ENCODE assay signal across 25 mouse cellular contexts in genomic region chr1:61851176-61851575, GRCm38 (mm10).
A peak's percentile ranks its signal among the peaks of the same experiment; 100 is the strongest.
DNase-seq lines count a peak whose midpoint lies in the region; ATAC-seq and TF ChIP-seq lines count a peak whose summit lies in the region.
"Had no signal": no experiment of that assay in that cellular context is flagged by ENCODE, and none has a peak within 500 bp of the region (broad histone marks: within the 10 kb centered on the region; RNA-seq: fewer than 3 reads in every experiment).

No protein-coding gene starts in this region.

- no peaks in the 10 kb centered on the region for H3K4me1 ChIP-seq in embryonic facial prominence, embryonic 11.5 days (ENCODE audit: control insufficient read depth, insufficient read depth, low read length)
- H3K4me1 ChIP-seq in embryonic facial prominence, embryonic 10.5 days, result no peaks in the 10 kb centered on the region
- H3K4me1 ChIP-seq in heart, postnatal 0 days (ENCODE audit: control insufficient read depth, insufficient read depth), result peaks cover 8% of the 10 kb centered on the region; the same call in 1 of the 2 replicates
- H3K4me1 ChIP-seq: embryonic facial prominence, embryonic 13.5 days; kidney, embryonic 15.5 days; limb, embryonic 13.5 days; liver, embryonic 13.5 days; neural tube, embryonic 15.5 days had no signal

- 50% methylated on average over 5 of the region's 5 CpGs for WGBS in embryonic facial prominence, embryonic 11.5 days
- 61% methylated on average over 5 of the region's 5 CpGs for WGBS in embryonic facial prominence, embryonic 10.5 days
- 26% methylated on average over 5 of the region's 5 CpGs for WGBS in heart, postnatal 0 days

- TF ChIP-seq CTCF in heart, postnatal 0 days (IDR thresholded peaks at IDR 0.05; ENCODE audit: low read depth), result no peak
- TF ChIP-seq CTCF in brain, embryonic 14.5 days (IDR thresholded peaks at IDR 0.05; ENCODE audit: borderline replicate concordance, extremely low read depth, insufficient read depth, insufficient read length), result no peak

- no peak overlapping the region for H3K27ac ChIP-seq in embryonic facial prominence, embryonic 11.5 days (replicated peaks; ENCODE audit: low read depth, low read length)
- H3K27ac ChIP-seq in embryonic facial prominence, embryonic 10.5 days (replicated peaks), result no peak overlapping the region
- peak overlapping the region; percentile 59 for H3K27ac ChIP-seq in heart, postnatal 0 days (ENCODE audit: low read depth)
- H3K27ac ChIP-seq: embryonic facial prominence, embryonic 13.5 days; forebrain, embryonic 13.5 days; kidney, embryonic 15.5 days; limb, embryonic 13.5 days; liver, embryonic 13.5 days; neural tube, embryonic 15.5 days had no signal

- ATAC-seq in embryonic facial prominence, embryonic 11.5 days (replicated peaks; ENCODE audit: insufficient number of reproducible peaks, low FRiP score, low TSS enrichment, low read depth), result no peak
- ATAC-seq in heart, postnatal 0 days (ENCODE audit: insufficient read depth, low read depth), result peak; percentile 49
- no peak for ATAC-seq in cerebellum, adult (ENCODE audit: insufficient number of reproducible peaks, low FRiP score, low TSS enrichment)
- ATAC-seq: CD4-positive, CD25-positive, alpha-beta regulatory T cell, adult 4 months; forebrain, embryonic 13.5 days; intestine, postnatal 0 days had no signal

- no peak overlapping the region for H3K4me3 ChIP-seq in embryonic facial prominence, embryonic 11.5 days (ENCODE audit: low read depth, low read length)
- no peak overlapping the region for H3K4me3 ChIP-seq in embryonic facial prominence, embryonic 10.5 days
- no peak overlapping the region for H3K4me3 ChIP-seq in heart, postnatal 0 days (ENCODE audit: low read depth, low read length)
- H3K4me3 ChIP-seq: embryonic facial prominence, embryonic 13.5 days; forebrain, embryonic 13.5 days; heart, embryonic 12.5 days; kidney, embryonic 15.5 days; limb, embryonic 13.5 days; liver, embryonic 13.5 days; megakaryocyte, embryonic 14.5 days; neural tube, embryonic 15.5 days had no signal

- H3K27me3 ChIP-seq in embryonic facial prominence, embryonic 11.5 days (ENCODE audit: control insufficient read depth, insufficient read depth, low read length), result no peaks in the 10 kb centered on the region
- H3K27me3 ChIP-seq in embryonic facial prominence, embryonic 10.5 days (replicated peaks; ENCODE audit: low read depth, poor library complexity, severe bottlenecking), result no peaks in the 10 kb centered on the region
- no peaks in the 10 kb centered on the region for H3K27me3 ChIP-seq in heart, postnatal 0 days (ENCODE audit: control insufficient read depth, insufficient read depth, low read length)
- H3K27me3 ChIP-seq: embryonic facial prominence, embryonic 13.5 days; forebrain, embryonic 13.5 days; heart, embryonic 12.5 days; kidney, embryonic 15.5 days; limb, embryonic 13.5 days; liver, embryonic 13.5 days; megakaryocyte, embryonic 14.5 days; neural tube, embryonic 15.5 days had no signal

- DNase-seq in embryonic facial prominence, embryonic 11.5 days (ENCODE audit: low spot score), result peak; percentile 9
- DNase-seq in embryonic facial prominence, embryonic 10.5 days (ENCODE audit: low spot score), result no peak
- peak; percentile 62 for DNase-seq in heart, postnatal 0 days (ENCODE audit: low spot score)
- DNase-seq in heart, adult 11 months, result no peak
- peak; percentile 6 for DNase-seq in lung, postnatal 36 days
- no peak for DNase-seq in lung, postnatal 25 days (ENCODE audit: low spot score)
- peak; percentile 55 for DNase-seq in brain, embryonic 14.5 days (ENCODE audit: low read depth)
- DNase-seq: adrenal gland, postnatal 25 days; cerebellum, adult 11 months; cerebellum, adult 9-11 months; kidney, postnatal 4 days; liver, embryonic 13.5 days; lung, postnatal 10 days; spleen, adult 18-20 months; thymus, postnatal 25 days had no signal

- no peak for TF ChIP-seq POLR2A in brain, embryonic 14.5 days (IDR thresholded peaks at IDR 0.05; ENCODE audit: borderline replicate concordance, extremely low read depth, insufficient read depth, insufficient read length, poor library complexity, severe bottlenecking)

- H3K36me3 ChIP-seq in embryonic facial prominence, embryonic 11.5 days (replicated peaks; ENCODE audit: control insufficient read depth, insufficient read depth, low read depth, low read length), result no peaks in the 10 kb centered on the region
- no peaks in the 10 kb centered on the region for H3K36me3 ChIP-seq in embryonic facial prominence, embryonic 10.5 days (replicated peaks)
- H3K36me3 ChIP-seq in heart, postnatal 0 days (replicated peaks; ENCODE audit: control insufficient read depth, insufficient read depth, low read length), result no peaks in the 10 kb centered on the region
- H3K36me3 ChIP-seq: embryonic facial prominence, embryonic 13.5 days; heart, embryonic 12.5 days; kidney, embryonic 15.5 days; limb, embryonic 13.5 days; liver, embryonic 13.5 days; neural tube, embryonic 15.5 days had no signal

- H3K9ac ChIP-seq in embryonic facial prominence, embryonic 11.5 days (replicated peaks; ENCODE audit: low read length), result no peak overlapping the region
- no peak overlapping the region for H3K9ac ChIP-seq in heart, postnatal 0 days (replicated peaks; ENCODE audit: low read depth, low read length)
- H3K9ac ChIP-seq: embryonic facial prominence, embryonic 13.5 days; forebrain, embryonic 13.5 days; heart, embryonic 12.5 days; kidney, embryonic 15.5 days; limb, embryonic 13.5 days; liver, embryonic 13.5 days; neural tube, embryonic 15.5 days had no signal

- no peaks in the 10 kb centered on the region for H3K9me3 ChIP-seq in embryonic facial prominence, embryonic 11.5 days (replicated peaks; ENCODE audit: control insufficient read depth, low read length)
- no peaks in the 10 kb centered on the region for H3K9me3 ChIP-seq in embryonic facial prominence, embryonic 10.5 days
- H3K9me3 ChIP-seq in heart, postnatal 0 days (replicated peaks; ENCODE audit: control insufficient read depth, low read length), result no peaks in the 10 kb centered on the region
- H3K9me3 ChIP-seq: embryonic facial prominence, embryonic 13.5 days; forebrain, embryonic 13.5 days; heart, embryonic 12.5 days; kidney, embryonic 15.5 days; limb, embryonic 13.5 days; liver, embryonic 13.5 days; megakaryocyte, embryonic 14.5 days; neural tube, embryonic 15.5 days had no signal

- no peak for TF ChIP-seq EP300 in heart, postnatal 0 days (IDR thresholded peaks at IDR 0.05; ENCODE audit: low read depth)

- no peak overlapping the region for H3K4me2 ChIP-seq in embryonic facial prominence, embryonic 11.5 days (ENCODE audit: low read depth, low read length)
- peak overlapping the region; percentile 36 for H3K4me2 ChIP-seq in heart, postnatal 0 days (ENCODE audit: low read depth, low read length)
- H3K4me2 ChIP-seq: embryonic facial prominence, embryonic 13.5 days; forebrain, embryonic 13.5 days; heart, embryonic 12.5 days; kidney, embryonic 15.5 days; limb, embryonic 13.5 days; liver, embryonic 13.5 days; neural tube, embryonic 15.5 days had no signal

Comparison
In these comparisons a context has a peak if more than half of its experiments do, and no peak if none do; other contexts are left out.
1. DNase-seq: peak in embryonic facial prominence, embryonic 11.5 days (single experiment), heart, postnatal 0 days (single experiment), lung, postnatal 36 days (single experiment) and brain, embryonic 14.5 days (single experiment); none in embryonic facial prominence, embryonic 10.5 days (single experiment), heart, adult 11 months (single experiment) and lung, postnatal 25 days (single experiment).